ENCODE assay signal across 15 mouse cellular contexts in genomic region chr1:161268116-161268515, GRCm38 (mm10). TPM values are rescaled to one million over a fixed set of nuclear protein-coding genes. Genes with fewer than 3 reads are reported as not detected.
DNase-seq lines count a peak whose midpoint lies in the region; ATAC-seq and TF ChIP-seq lines count a peak whose summit lies in the region.
"Had no signal": no experiment of that assay in that cellular context is flagged by ENCODE, and none has a peak within 500 bp of the region (broad histone marks: within the 10 kb centered on the region; RNA-seq: fewer than 3 reads in every experiment).

No protein-coding gene starts in this region.

- no peak for TF ChIP-seq CTCF in midbrain, postnatal 0 days (IDR thresholded peaks at IDR 0.05)
- TF ChIP-seq CTCF in intestine, postnatal 0 days (IDR thresholded peaks at IDR 0.05; ENCODE audit: low read depth) = no peak

- no peaks in the 10 kb centered on the region for H3K27me3 ChIP-seq in midbrain, embryonic 15.5 days (replicated peaks)
- H3K27me3 ChIP-seq in midbrain, postnatal 0 days (ENCODE audit: insufficient read depth, low read length) = no peaks in the 10 kb centered on the region
- no peaks in the 10 kb centered on the region for H3K27me3 ChIP-seq in intestine, postnatal 0 days (replicated peaks; ENCODE audit: control insufficient read depth, insufficient read depth, low read length)
- peaks cover 6% of the 10 kb centered on the region; the same call in 1 of the 2 replicates for H3K27me3 ChIP-seq in forebrain, embryonic 10.5 days (ENCODE audit: poor library complexity, severe bottlenecking)
- H3K27me3 ChIP-seq: CH12.LX had no signal

- ATAC-seq in midbrain, embryonic 15.5 days (replicated peaks) = peak; percentile 42; the same call in 1 of the 2 replicates
- no peak for ATAC-seq in midbrain, postnatal 0 days (ENCODE audit: low FRiP score)
- peak; percentile 63 for ATAC-seq in intestine, postnatal 0 days

- H3K4me2 ChIP-seq in midbrain, embryonic 15.5 days = no peak overlapping the region
- no peak overlapping the region for H3K4me2 ChIP-seq in midbrain, postnatal 0 days (ENCODE audit: low read depth, low read length, poor library complexity, severe bottlenecking)
- H3K4me2 ChIP-seq in intestine, postnatal 0 days (replicated peaks; ENCODE audit: low read depth) = no peak overlapping the region
- H3K4me2 ChIP-seq: lung, embryonic 14.5 days had no signal

- no peak overlapping the region for H3K4me3 ChIP-seq in midbrain, embryonic 15.5 days
- no peak overlapping the region for H3K4me3 ChIP-seq in midbrain, postnatal 0 days (ENCODE audit: low read depth, low read length)
- no peak overlapping the region for H3K4me3 ChIP-seq in intestine, postnatal 0 days (ENCODE audit: low read depth, low read length)
- H3K4me3 ChIP-seq in forebrain, embryonic 10.5 days = no peak overlapping the region
- H3K4me3 ChIP-seq: heart, embryonic 10.5 days had no signal

- intact Hi-C loops in heart, postnatal 36 days (cut with DNase I) = no loop called here

- H3K36me3 ChIP-seq in midbrain, embryonic 15.5 days (replicated peaks) = no peaks in the 10 kb centered on the region
- H3K36me3 ChIP-seq in midbrain, postnatal 0 days (ENCODE audit: insufficient read depth, low read length) = no peaks in the 10 kb centered on the region
- no peaks in the 10 kb centered on the region for H3K36me3 ChIP-seq in intestine, postnatal 0 days (ENCODE audit: control insufficient read depth, insufficient read depth)
- no peaks in the 10 kb centered on the region for H3K36me3 ChIP-seq in forebrain, embryonic 10.5 days (replicated peaks)
- H3K36me3 ChIP-seq: heart, embryonic 10.5 days had no signal

- H3K9me3 ChIP-seq in midbrain, embryonic 15.5 days = no peaks in the 10 kb centered on the region
- no peaks in the 10 kb centered on the region for H3K9me3 ChIP-seq in midbrain, postnatal 0 days (ENCODE audit: low read length)
- no peaks in the 10 kb centered on the region for H3K9me3 ChIP-seq in intestine, postnatal 0 days (ENCODE audit: control insufficient read depth)
- no peaks in the 10 kb centered on the region for H3K9me3 ChIP-seq in forebrain, embryonic 10.5 days
- H3K9me3 ChIP-seq: heart, embryonic 10.5 days had no signal

- DNase-seq in midbrain, postnatal 0 days (ENCODE audit: low spot score) = no peak
- peak; percentile 62 for DNase-seq in lung, postnatal 25 days (ENCODE audit: low spot score)
- DNase-seq in urinary bladder, adult 2 months (ENCODE audit: low spot score) = no peak
- DNase-seq in heart, postnatal 36 days = no peak
- no peak for DNase-seq in right cerebral cortex, postnatal 10 days (ENCODE audit: low spot score in 2 of 2)
- DNase-seq in forebrain, embryonic 10.5 days (ENCODE audit: extremely low spot score, low spot score) = no peak
- DNase-seq: cerebellum, adult 8-10 months; heart, postnatal 4 days; lung, embryonic 14.5 days; right cerebral cortex, postnatal 4 days; thymus, postnatal 36 days had no signal

- WGBS in midbrain, embryonic 15.5 days = 39% methylated on average over 7 of the region's 7 CpGs
- whole genome bisulfite sequencing in midbrain, postnatal 0 days = 39% methylated on average over 7 of the region's 7 CpGs
- 42% methylated on average over 7 of the region's 7 CpGs for WGBS in intestine, postnatal 0 days
- WGBS in forebrain, embryonic 10.5 days = 81% methylated on average over 7 of the region's 7 CpGs

- no peaks in the 10 kb centered on the region for H3K4me1 ChIP-seq in midbrain, embryonic 15.5 days
- H3K4me1 ChIP-seq in midbrain, postnatal 0 days (ENCODE audit: insufficient read depth, low read length) = no peaks in the 10 kb centered on the region
- peaks cover 7% of the 10 kb centered on the region for H3K4me1 ChIP-seq in intestine, postnatal 0 days (replicated peaks; ENCODE audit: control insufficient read depth, insufficient read depth, low read length)
- peaks cover 9% of the 10 kb centered on the region for H3K4me1 ChIP-seq in forebrain, embryonic 10.5 days

- no peak overlapping the region for H3K9ac ChIP-seq in midbrain, embryonic 15.5 days
- no peak overlapping the region for H3K9ac ChIP-seq in midbrain, postnatal 0 days (replicated peaks; ENCODE audit: low read length, poor library complexity, severe bottlenecking)
- H3K9ac ChIP-seq in intestine, postnatal 0 days (ENCODE audit: low read depth, low read length) = no peak overlapping the region
- H3K9ac ChIP-seq: lung, embryonic 14.5 days had no signal

- no peak overlapping the region for H3K27ac ChIP-seq in midbrain, embryonic 15.5 days
- H3K27ac ChIP-seq in midbrain, postnatal 0 days (ENCODE audit: low read depth, low read length) = no peak overlapping the region
- H3K27ac ChIP-seq in intestine, postnatal 0 days (ENCODE audit: low read depth, low read length) = peak overlapping the region; percentile 52
- H3K27ac ChIP-seq in forebrain, embryonic 10.5 days = no peak overlapping the region

RNA-seq across cellular contexts. Expression of gene Prdx6, which starts 17.1 kb away (rescaled TPM):
- 126 and 140 TPM in 2 replicates for polyA plus RNA-seq in midbrain, embryonic 15.5 days (2015; fragmentation: Nextera tagmentation; extraction: Ambion mirVana)
- 79.1 and 90.3 TPM in 2 replicates for total RNA-seq in midbrain, postnatal 0 days (2014; rRNA removed)
- polyA plus RNA-seq in midbrain, postnatal 0 days (2015; fragmentation: Nextera tagmentation; extraction: Ambion mirVana) = 159 and 160 TPM in 2 replicates
- 373 and 385 TPM in 2 replicates for polyA plus RNA-seq in intestine, postnatal 0 days (2015; fragmentation: Nextera tagmentation; extraction: Ambion mirVana)
- polyA plus RNA-seq in urinary bladder, adult 2 months (2012; rRNA removed) = 171 and 185 TPM in 2 replicates
- 100 to 1,000 TPM; 315 to 316 TPM for total RNA-seq in heart, postnatal 36 days (2021)
- polyA plus RNA-seq in forebrain, embryonic 10.5 days (2016; fragmentation: Nextera tagmentation; extraction: Ambion mirVana) = 663 and 680 TPM in 2 replicates
